Mouse (Mus musculus) fat pad, adult 2 months (tissue): Measurements from ENCODE around the gene Dapk2.

Experiments used
- DNase-seq: peaks from one replicate; pipeline ENCODE4 v3.0.0-alpha.2; 2011; ENCODE audit warnings: low read depth, low spot score; ENCODE audit errors: extremely low read depth

Dapk2 gene

GRCm38 (mm10) chr9:66157958-66158830 lies at the start of gene Dapk2:
Gene Dapk2 (plus strand): TSS chr9:66158223.
- no peak for DNase-seq

GRCm38 (mm10) chr9:66109574-66109973 lies 48.4 kb upstream of the Dapk2 start:
- no peak for DNase-seq

GRCm38 (mm10) chr9:66110126-66110525 lies 47.9 kb upstream of the Dapk2 start:
- DNase-seq: no peak

GRCm38 (mm10) chr9:66110611-66111379 lies 47.2 kb upstream of the Dapk2 start:
- no peak for DNase-seq

- no peak for DNase-seq
Measured at GRCm38 (mm10) chr9:66114341-66114740, 43.7 kb upstream of the Dapk2 start.

- no peak for DNase-seq
Measured at GRCm38 (mm10) chr9:66116890-66117289, 41.1 kb upstream of the Dapk2 start.

- DNase-seq: no peak
Measured at GRCm38 (mm10) chr9:66119498-66119897, 38.5 kb upstream of the Dapk2 start.

GRCm38 (mm10) chr9:66120106-66120505 lies 37.9 kb upstream of the Dapk2 start:
- DNase-seq: no peak

- DNase-seq: no peak
Measured at GRCm38 (mm10) chr9:66120945-66121344, 37.1 kb upstream of the Dapk2 start.

- DNase-seq: no peak
Measured at GRCm38 (mm10) chr9:66121421-66121820, 36.6 kb upstream of the Dapk2 start.

- DNase-seq: no peak
Measured at GRCm38 (mm10) chr9:66123648-66124047, 34.4 kb upstream of the Dapk2 start.

- DNase-seq: no peak
Measured at GRCm38 (mm10) chr9:66124111-66124531, 33.9 kb upstream of the Dapk2 start.

- DNase-seq: peak; percentile 40
Measured at GRCm38 (mm10) chr9:66124681-66125542, 33.1 kb upstream of the Dapk2 start.

GRCm38 (mm10) chr9:66125543-66126455 lies 32.2 kb upstream of the Dapk2 start:
- DNase-seq: no peak

- DNase-seq: peak; percentile 91
Measured at GRCm38 (mm10) chr9:66126456-66127192, 31.4 kb upstream of the Dapk2 start, which contains the start of the genes Snx1 and Ciao2a. Gene Snx1 (minus strand): TSS chr9:66126587. Gene Ciao2a (plus strand): TSS chr9:66126611.

- no peak for DNase-seq
Measured at GRCm38 (mm10) chr9:66127193-66127546, 30.9 kb upstream of the Dapk2 start.

GRCm38 (mm10) chr9:66127884-66128283 lies 30.1 kb upstream of the Dapk2 start:
- no peak for DNase-seq

GRCm38 (mm10) chr9:66131466-66131865 lies 26.6 kb upstream of the Dapk2 start:
- no peak for DNase-seq

GRCm38 (mm10) chr9:66135967-66136366 lies 22.1 kb upstream of the Dapk2 start:
- DNase-seq: no peak
